Mouse (Mus musculus): ENCODE data around the gene Adora1. TPM values are rescaled to one million over a fixed set of nuclear protein-coding genes. Genes with fewer than 3 reads are reported as not detected.

Adora1 gene
- total RNA-seq, 2 experiments from 2014 or later = 75.5 to 76.4 TPM

- no peak for DNase-seq
- intact Hi-C loops (cut with DNase I) = no loop called here
Observed at GRCm38 (mm10) chr1:134195571-134195970, 39.7 kb downstream of the Adora1 start.

GRCm38 (mm10) chr1:134195117-134195516 lies 40.1 kb downstream of the Adora1 start:
- no peak for DNase-seq
- intact Hi-C loops (cut with DNase I) = no loop called here

- intact Hi-C loops (cut with DNase I) = no loop called here
- no peak for DNase-seq
Observed at GRCm38 (mm10) chr1:134194298-134195022, 40.8 kb downstream of the Adora1 start.

GRCm38 (mm10) chr1:134193674-134194197 lies 41.5 kb downstream of the Adora1 start:
- no peak for DNase-seq
- intact Hi-C loops (cut with DNase I) = no loop called here

GRCm38 (mm10) chr1:134193126-134193525 lies 42.1 kb downstream of the Adora1 start, which contains the start of gene Mybph:
Gene Mybph (plus strand): TSS chr1:134193448.
- intact Hi-C loops (cut with DNase I) = no loop called here
- no peak for DNase-seq

- intact Hi-C loops (cut with DNase I) = no loop called here
- DNase-seq = no peak
Observed at GRCm38 (mm10) chr1:134192024-134192423, 43.2 kb downstream of the Adora1 start.

GRCm38 (mm10) chr1:134191192-134191591 lies 44.0 kb downstream of the Adora1 start:
- intact Hi-C loops (cut with DNase I) = no loop called here
- DNase-seq = no peak

- intact Hi-C loops (cut with DNase I) = no loop called here
- no peak for DNase-seq
Observed at GRCm38 (mm10) chr1:134188989-134189729, 46.1 kb downstream of the Adora1 start.

- DNase-seq = no peak
- intact Hi-C loops (cut with DNase I) = no loop called here
Observed at GRCm38 (mm10) chr1:134188217-134188616, 47.0 kb downstream of the Adora1 start.

GRCm38 (mm10) chr1:134184089-134184488 lies 51.1 kb downstream of the Adora1 start:
- no peak for DNase-seq
- intact Hi-C loops (cut with DNase I) = no loop called here

GRCm38 (mm10) chr1:134182025-134182424 lies 53.2 kb downstream of the Adora1 start, which contains the start of gene Chil1:
Gene Chil1 (plus strand): TSS chr1:134182176.
- intact Hi-C loops (cut with DNase I) = no loop called here
- DNase-seq = no peak

GRCm38 (mm10) chr1:134177976-134178375 lies 57.3 kb downstream of the Adora1 start:
- DNase-seq = no peak
- intact Hi-C loops (cut with DNase I) = no loop called here

GRCm38 (mm10) chr1:134173081-134173480 lies 62.1 kb downstream of the Adora1 start:
- intact Hi-C loops (cut with DNase I) = no loop called here

GRCm38 (mm10) chr1:134168985-134169697 lies 66.1 kb downstream of the Adora1 start:
- intact Hi-C loops (cut with DNase I) = no loop called here

More at GRCm38 (mm10) chr1:134173081-134173480, 62.1 kb downstream of the Adora1 start:
- no peak for DNase-seq

GRCm38 (mm10) chr1:134168567-134168966 lies 66.7 kb downstream of the Adora1 start:
- intact Hi-C loops (cut with DNase I) = no loop called here
- no peak for DNase-seq

More at GRCm38 (mm10) chr1:134168985-134169697, 66.1 kb downstream of the Adora1 start:
- no peak for DNase-seq

- intact Hi-C loops (cut with DNase I) = no loop called here
- no peak for DNase-seq
Observed at GRCm38 (mm10) chr1:134167416-134168305, 67.6 kb downstream of the Adora1 start.

GRCm38 (mm10) chr1:134166547-134166946 lies 68.7 kb downstream of the Adora1 start:
- DNase-seq = no peak
- intact Hi-C loops (cut with DNase I) = no loop called here

GRCm38 (mm10) chr1:134164454-134164853 lies 70.8 kb downstream of the Adora1 start:
- DNase-seq = no peak
- intact Hi-C loops (cut with DNase I) = no loop called here

- intact Hi-C loops (cut with DNase I) = no loop called here
Observed at GRCm38 (mm10) chr1:134163476-134163875, 71.8 kb downstream of the Adora1 start.

More at GRCm38 (mm10) chr1:134163476-134163875, 71.8 kb downstream of the Adora1 start:
- DNase-seq = no peak
